Mouse (Mus musculus) heart, postnatal 25 days (tissue): ENCODE results near the gene AL731706.1. TPM values are rescaled to one million over a fixed set of nuclear protein-coding genes. Genes with fewer than 3 reads are reported as not detected.

Experiments used
- DNase-seq: peaks from one replicate; pipeline ENCODE4 v3.0.0; 2022; ENCODE audit warnings: low spot score
- intact Hi-C: fragments of 180-260 bp; cut with DNase I; formaldehyde crosslinking; loops from one replicate; pipeline ENCODE4 v1.15.1; 2025
- total RNA-seq, 2 experiments: library from RNA; stranded (reverse); gene quantifications; 2 replicates each; pipeline ENCODE4 v1.2.3; 2021

AL731706.1 gene
- total RNA-seq, 2 experiments from 2014 or later = 24.9 to 32.9 TPM

DNA sequence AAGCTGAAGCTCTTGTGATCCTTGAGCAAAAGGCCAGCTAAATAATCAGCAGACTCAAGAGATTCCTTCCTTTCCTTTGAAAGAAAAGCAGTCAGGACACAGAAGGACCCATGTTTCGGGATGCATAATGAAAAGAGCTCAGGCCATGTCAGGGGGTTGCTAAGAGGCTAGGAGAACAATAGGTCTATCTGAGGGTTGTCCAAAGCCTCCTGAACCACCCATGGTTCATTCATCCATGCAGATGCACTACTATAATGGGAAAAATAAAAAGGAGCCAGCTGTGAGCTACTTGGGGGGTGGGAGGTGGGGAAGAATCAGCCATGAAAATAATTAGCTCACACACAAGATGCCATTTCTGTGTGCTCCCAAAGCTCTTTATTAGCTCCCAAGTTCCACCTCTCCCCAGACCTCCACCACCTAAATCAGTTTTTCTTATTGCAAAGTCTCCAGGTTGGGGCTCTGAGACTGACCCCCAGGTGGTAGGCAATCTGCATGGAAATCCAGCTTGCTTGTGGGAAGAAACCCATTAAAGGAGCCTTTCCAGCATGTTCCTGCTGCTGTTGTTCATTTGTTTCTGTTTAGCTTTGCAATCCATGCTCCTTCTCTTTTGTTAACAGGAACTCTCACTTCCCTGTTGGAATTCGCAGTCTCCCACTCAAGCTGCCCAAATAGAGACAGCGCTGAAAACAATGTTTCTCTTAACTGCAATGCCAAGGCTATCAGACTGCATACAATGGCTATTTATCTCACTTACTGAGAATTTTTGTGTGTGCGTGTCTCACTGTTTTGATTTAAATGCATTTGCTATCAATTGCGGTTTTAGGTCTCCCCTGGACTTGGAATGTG lies 36.4 kb downstream of the AL731706.1 start:
- intact Hi-C loops = no loop called here
- DNase-seq = no peak

- no peak for DNase-seq
- intact Hi-C loops = no loop called here
Observed at GRCm38 (mm10) chr2:136850366-136850765, 40.8 kb downstream of the AL731706.1 start.

DNA sequence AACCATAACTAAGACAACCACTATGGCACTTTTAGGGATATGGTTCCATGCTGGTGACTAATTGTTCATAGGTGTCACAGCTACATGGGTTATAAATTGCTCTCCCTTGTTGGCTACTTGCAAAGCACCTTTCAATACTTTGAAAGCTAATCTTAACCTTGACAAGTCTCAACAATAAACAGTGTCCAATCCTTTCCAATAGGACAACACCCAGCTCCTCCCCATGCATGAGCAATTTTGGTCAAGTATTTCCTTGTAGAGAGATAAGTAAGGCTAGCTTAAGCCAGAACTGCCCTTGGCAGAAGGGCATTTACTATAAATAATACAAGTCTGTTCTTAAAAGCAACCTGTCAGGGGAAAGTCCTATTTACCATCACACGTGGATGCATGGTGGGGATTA lies 53.2 kb downstream of the AL731706.1 start:
- intact Hi-C loops = no loop called here
- DNase-seq = no peak

- DNase-seq = no peak
- intact Hi-C loops = no loop called here
Observed at GRCm38 (mm10) chr2:136835882-136836281, 55.3 kb downstream of the AL731706.1 start.

DNA sequence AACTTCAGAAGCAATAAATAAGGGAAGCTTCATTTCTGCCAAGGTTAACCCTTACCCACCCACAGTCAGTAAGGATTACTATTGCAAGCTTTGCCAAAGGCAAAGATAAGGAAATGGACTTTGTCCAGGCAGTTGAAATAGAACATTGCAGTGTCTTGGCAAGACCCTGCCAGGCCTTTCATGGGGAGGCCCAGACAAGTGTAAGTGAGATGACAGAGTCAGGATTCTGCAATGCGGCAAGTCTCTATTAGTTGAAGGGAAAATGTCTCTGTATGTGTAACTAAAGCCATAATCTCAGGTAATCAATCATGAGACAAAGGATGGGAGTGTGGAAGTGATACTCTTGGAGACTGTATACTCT lies 56.5 kb downstream of the AL731706.1 start:
- no peak for DNase-seq
- intact Hi-C loops = no loop called here

DNA sequence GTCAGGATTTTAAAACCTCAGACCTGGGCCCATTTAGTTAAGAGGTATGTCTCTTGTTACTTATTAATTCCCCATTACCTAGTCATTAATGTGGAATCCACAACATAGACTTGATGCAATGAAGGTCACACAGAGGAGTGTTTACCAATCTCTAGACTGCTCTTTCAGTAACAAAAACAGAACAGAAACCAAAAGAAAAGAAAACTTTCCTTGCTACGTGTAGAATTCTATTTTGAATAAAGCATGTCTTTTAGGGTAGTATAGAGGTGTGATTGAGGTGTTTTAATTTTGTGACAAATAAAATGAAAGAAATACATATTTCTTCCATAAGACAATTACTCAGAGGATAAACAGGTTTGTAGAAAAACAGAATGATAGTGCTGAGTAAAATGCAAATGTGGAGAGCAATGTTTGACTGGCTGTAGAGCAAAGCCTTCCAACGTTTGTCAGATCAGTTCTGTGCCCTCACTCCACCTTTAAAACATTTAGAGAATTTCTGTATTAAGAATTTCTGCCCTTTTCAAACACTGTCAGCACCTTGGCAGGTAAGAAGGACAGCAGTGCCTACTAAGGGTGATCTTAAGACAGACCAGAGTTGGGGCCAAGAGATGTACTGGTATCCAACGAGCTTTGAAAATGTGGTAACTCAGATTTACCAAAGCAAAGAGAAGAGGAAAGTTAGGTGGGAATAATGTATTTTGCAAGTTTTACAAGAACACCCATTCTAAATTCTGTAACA lies 57.0 kb downstream of the AL731706.1 start:
- DNase-seq = no peak
- intact Hi-C loops = no loop called here

DNA sequence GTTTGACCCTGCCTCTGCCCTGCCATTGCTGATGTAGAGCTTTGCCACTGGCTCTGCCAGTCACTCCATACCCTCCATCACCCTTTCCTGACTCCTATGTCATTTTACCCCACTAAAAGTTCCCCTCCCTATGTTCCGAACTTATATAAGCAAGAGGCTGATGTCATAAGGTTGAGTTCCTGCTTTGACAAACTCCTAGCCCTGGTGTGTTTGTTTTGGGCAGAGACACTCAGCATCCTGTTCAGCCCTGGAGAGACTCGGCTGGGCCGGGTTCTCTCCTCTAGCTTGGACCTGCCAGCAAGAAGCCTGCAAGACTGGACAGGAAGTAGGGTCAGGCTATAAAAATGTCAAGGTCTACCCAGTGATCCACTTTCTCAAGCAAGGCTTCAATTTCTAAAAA lies 58.3 kb downstream of the AL731706.1 start:
- intact Hi-C loops = no loop called here
- peak; percentile 15 for DNase-seq

Other genes starting within 250 kb of the AL731706.1 start
- gene Snap25, start 177.9 kb downstream of the AL731706.1 start, total RNA-seq = not detected
- gene AL731706.2, start 5.7 kb downstream of the AL731706.1 start, total RNA-seq = 10 to 100 TPM; 27.9 to 50.0 TPM
- gene Slx4ip, start 171 bp downstream of the AL731706.1 start, total RNA-seq = 1 to 10 TPM; 1.9 to 2.5 TPM
- gene Mkks, start within 50 bp of the AL731706.1 start, total RNA-seq = 10 to 100 TPM; 39.7 to 43.5 TPM
- 10 to 100 TPM; 10.5 to 13.4 TPM for gene Jag1, start 225.3 kb upstream of the AL731706.1 start, total RNA-seq